Mouse (Mus musculus): ENCODE results near the gene BC049352. TPM values are rescaled to one million over a fixed set of nuclear protein-coding genes. Genes with fewer than 3 reads are reported as not detected.

BC049352 gene
- polyA plus RNA-seq, 1 experiment from 2014 or later: not detected

- H3K36me3 ChIP-seq: no peaks in the 10 kb centered on the region
- ATAC-seq: no peak
Observed at GRCm38 (mm10) chr9:45282466-45282865, 100.7 kb downstream of the BC049352 start.

GRCm38 (mm10) chr9:45291481-45292168 lies 109.8 kb downstream of the BC049352 start:
- Histone ChIP-seq H3K4me3 (replicated peaks) (no peak overlapping the region), H3K4me1 (replicated peaks) (no peaks in the 10 kb centered on the region), H3K27ac (no peak overlapping the region), H3K27me3 (no peaks in the 10 kb centered on the region), H3K4me2 (replicated peaks) (no peak overlapping the region), H3K9me3 (no peaks in the 10 kb centered on the region), H3K36me3 (no peaks in the 10 kb centered on the region), H3K9ac (replicated peaks) (no peak overlapping the region)
- WGBS: 80% methylated on average over 11 of the region's 11 CpGs
- no peak for ATAC-seq

More at GRCm38 (mm10) chr9:45282466-45282865, 100.7 kb downstream of the BC049352 start:
- H3K4me2 ChIP-seq (replicated peaks): no peak overlapping the region
- H3K27me3 ChIP-seq: no peaks in the 10 kb centered on the region
- no peak overlapping the region for H3K27ac ChIP-seq
- H3K9ac ChIP-seq (replicated peaks): no peak overlapping the region
- no peaks in the 10 kb centered on the region for H3K9me3 ChIP-seq
- 89% methylated on average over 5 of the region's 5 CpGs for WGBS
- no peak overlapping the region for H3K4me3 ChIP-seq (replicated peaks)
- no peaks in the 10 kb centered on the region for H3K4me1 ChIP-seq (replicated peaks)

- Histone ChIP-seq H3K9ac (replicated peaks) (no peak overlapping the region), H3K9me3 (no peaks in the 10 kb centered on the region), H3K4me3 (replicated peaks) (no peak overlapping the region), H3K27me3 (no peaks in the 10 kb centered on the region), H3K27ac (no peak overlapping the region), H3K4me1 (replicated peaks) (no peaks in the 10 kb centered on the region), H3K4me2 (replicated peaks) (no peak overlapping the region), H3K36me3 (no peaks in the 10 kb centered on the region)
- no peak for ATAC-seq
- 49% methylated on average over 10 of the region's 10 CpGs for WGBS
Observed at GRCm38 (mm10) chr9:45294210-45295011, 112.6 kb downstream of the BC049352 start.

GRCm38 (mm10) chr9:45299231-45300006 lies 117.6 kb downstream of the BC049352 start:
- no peak overlapping the region for H3K27ac ChIP-seq
- H3K9me3 ChIP-seq: peaks cover 6% of the 10 kb centered on the region; the same call in 1 of the 2 replicates
- peaks cover 6% of the 10 kb centered on the region; the same call in 1 of the 2 replicates for H3K4me1 ChIP-seq (replicated peaks)
- H3K4me3 ChIP-seq (replicated peaks): no peak overlapping the region
- no peak overlapping the region for H3K9ac ChIP-seq (replicated peaks)
- H3K27me3 ChIP-seq: no peaks in the 10 kb centered on the region
- ATAC-seq: no peak
- H3K36me3 ChIP-seq: no peaks in the 10 kb centered on the region
- no peak overlapping the region for H3K4me2 ChIP-seq (replicated peaks)
- WGBS: 81% methylated on average over 11 of the region's 11 CpGs

Small RNA genes lying within 50 kb of the gene (microRNA-seq; reads per million reads assigned to microRNA genes)
- gene Mir7086: not detected

Other genes with a start within 250 kb of the BC049352 start
- gene Ube4a, start 216.4 kb upstream of the BC049352 start, polyA plus RNA-seq (2015; fragmentation: Nextera tagmentation; extraction: Ambion mirVana): 36.9 and 39.5 TPM in 2 replicates
- not detected in 2 replicates for gene Cd3g, start 201.6 kb upstream of the BC049352 start, polyA plus RNA-seq (2015; fragmentation: Nextera tagmentation; extraction: Ambion mirVana)
- gene Cd3d, start 200.2 kb upstream of the BC049352 start, polyA plus RNA-seq (2015; fragmentation: Nextera tagmentation; extraction: Ambion mirVana): not detected in 2 replicates
- not detected in 2 replicates for gene Cd3e, start 172.4 kb upstream of the BC049352 start, polyA plus RNA-seq (2015; fragmentation: Nextera tagmentation; extraction: Ambion mirVana)
- 0.30 and 0.36 TPM in 2 replicates for gene Mpzl2, start 142.2 kb upstream of the BC049352 start, polyA plus RNA-seq (2015; fragmentation: Nextera tagmentation; extraction: Ambion mirVana)
- 1.6 TPM in 2 replicates for gene Mpzl3, start 126.8 kb upstream of the BC049352 start, polyA plus RNA-seq (2015; fragmentation: Nextera tagmentation; extraction: Ambion mirVana)
- 0.27 and 0.51 TPM in 2 replicates for gene Jaml, start 102.8 kb upstream of the BC049352 start, polyA plus RNA-seq (2015; fragmentation: Nextera tagmentation; extraction: Ambion mirVana)
- 6.6 and 7.2 TPM in 2 replicates for gene Scn2b, start 64.2 kb upstream of the BC049352 start, polyA plus RNA-seq (2015; fragmentation: Nextera tagmentation; extraction: Ambion mirVana)
- gene Scn4b, start 43.6 kb upstream of the BC049352 start, polyA plus RNA-seq (2015; fragmentation: Nextera tagmentation; extraction: Ambion mirVana): 0.13 and 0.17 TPM in 2 replicates
- gene Tmprss4, start 22.1 kb downstream of the BC049352 start, polyA plus RNA-seq (2015; fragmentation: Nextera tagmentation; extraction: Ambion mirVana): not detected in 2 replicates
- 0.45 and 0.62 TPM in 2 replicates for gene Il10ra, start 87.1 kb downstream of the BC049352 start, polyA plus RNA-seq (2015; fragmentation: Nextera tagmentation; extraction: Ambion mirVana)
- not detected in 2 replicates for gene Tmprss13, start 137.1 kb downstream of the BC049352 start, polyA plus RNA-seq (2015; fragmentation: Nextera tagmentation; extraction: Ambion mirVana)
- 364 and 384 TPM in 2 replicates for gene Fxyd6, start 188.2 kb downstream of the BC049352 start, polyA plus RNA-seq (2015; fragmentation: Nextera tagmentation; extraction: Ambion mirVana)
- 3.6 and 5.5 TPM in 2 replicates for gene Fxyd2, start 217.7 kb downstream of the BC049352 start, polyA plus RNA-seq (2015; fragmentation: Nextera tagmentation; extraction: Ambion mirVana)
- gene Dscaml1, start 244.6 kb downstream of the BC049352 start, polyA plus RNA-seq (2015; fragmentation: Nextera tagmentation; extraction: Ambion mirVana): 8.4 and 9.5 TPM in 2 replicates